Mouse (Mus musculus) thymus, postnatal 0 days (tissue): ENCODE measurements at regions not wholly inside any gene's neighbourhood (a gene's known extent, or its start where the extent isn't known, plus 50 kb on each side); places are given as distances from the start of the nearest gene placed in this dataset.

Experiments
- DNase-seq: peaks from one replicate; pipeline ENCODE4 v3.0.0-alpha.2; 2015; ENCODE audit warnings: low spot score

GRCm38 (mm10) chr16:5382228-5382884 lies 126.6 kb upstream of the Eef2kmt start:
- no peak for DNase-seq

GRCm38 (mm10) chr16:5380626-5381025 lies 124.8 kb upstream of the Eef2kmt start:
- DNase-seq, result no peak

DNA sequence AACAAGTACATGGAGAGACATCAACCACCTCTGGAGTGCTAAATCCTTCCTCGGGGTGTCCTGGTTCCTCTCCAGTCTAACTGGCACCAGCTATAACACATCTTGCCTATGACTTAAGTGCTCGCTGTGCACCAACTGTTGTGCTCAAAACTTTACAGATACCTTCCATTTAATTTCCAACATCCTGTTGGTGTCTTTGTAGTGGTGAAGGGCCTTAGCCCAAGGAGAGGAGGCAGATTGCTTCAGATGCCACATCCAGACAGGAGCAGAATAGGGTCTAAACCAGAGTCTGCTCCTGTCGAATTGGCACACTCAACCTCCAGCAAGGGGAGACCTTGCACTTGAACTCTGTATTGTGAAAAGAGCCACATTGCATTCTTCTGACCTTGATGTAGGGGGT lies 121.2 kb upstream of the Eef2kmt start:
- no peak for DNase-seq

GRCm38 (mm10) chr16:5374818-5375605 lies 119.2 kb upstream of the Eef2kmt start:
- no peak for DNase-seq

- no peak for DNase-seq
Measured at GRCm38 (mm10) chr16:5371175-5371893, 115.6 kb upstream of the Eef2kmt start.

GRCm38 (mm10) chr16:5370496-5370895 lies 114.7 kb upstream of the Eef2kmt start:
- peak; percentile 39 for DNase-seq

GRCm38 (mm10) chr16:5368897-5369558 lies 113.2 kb upstream of the Eef2kmt start:
- no peak for DNase-seq

DNA sequence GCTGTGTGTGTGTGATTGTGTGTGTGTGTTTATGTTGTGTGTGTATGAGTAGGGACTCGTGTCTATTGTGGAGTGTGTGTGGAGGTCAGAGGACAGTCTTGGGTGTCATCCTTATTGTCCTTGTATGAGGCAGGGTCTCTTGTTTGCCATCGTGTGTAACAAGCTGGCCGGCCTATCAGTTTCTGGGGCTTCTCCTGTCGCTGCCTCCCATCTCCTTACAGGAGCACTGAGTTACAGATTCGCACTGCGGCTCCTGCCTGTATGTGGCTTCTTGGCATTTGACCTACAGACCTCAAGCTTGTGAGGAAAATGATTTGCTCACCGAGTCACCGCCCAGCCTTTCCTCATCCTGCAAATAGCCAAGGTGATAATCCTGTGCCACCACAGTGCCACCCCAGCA lies 112.6 kb upstream of the Eef2kmt start:
- no peak for DNase-seq

DNA sequence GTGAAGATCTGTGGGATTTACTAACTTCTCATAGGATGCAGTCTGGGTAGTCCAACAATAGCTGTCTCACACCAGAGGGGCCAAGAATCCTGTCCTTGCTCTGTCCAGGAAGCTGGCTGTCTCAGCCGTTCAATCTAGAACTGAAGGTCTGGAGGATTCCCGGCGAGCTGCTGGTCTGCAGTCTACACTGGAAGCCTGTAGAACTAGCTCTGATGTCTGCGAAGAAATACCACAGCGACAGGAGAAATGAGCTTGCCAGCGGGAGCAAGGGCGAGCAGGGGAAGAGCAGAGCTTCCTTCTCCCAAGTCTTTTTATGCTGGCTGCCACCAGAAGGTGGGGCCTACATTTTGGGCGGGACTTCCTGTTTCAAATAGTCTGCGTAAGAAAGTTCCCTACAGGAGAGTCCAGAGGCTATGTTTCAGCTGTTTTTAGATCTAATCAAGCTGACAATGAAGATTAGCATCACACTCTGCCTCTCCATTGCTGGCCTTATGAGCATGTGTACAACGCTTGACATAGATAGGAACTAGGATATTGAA lies 111.9 kb upstream of the Eef2kmt start:
- no peak for DNase-seq

DNA sequence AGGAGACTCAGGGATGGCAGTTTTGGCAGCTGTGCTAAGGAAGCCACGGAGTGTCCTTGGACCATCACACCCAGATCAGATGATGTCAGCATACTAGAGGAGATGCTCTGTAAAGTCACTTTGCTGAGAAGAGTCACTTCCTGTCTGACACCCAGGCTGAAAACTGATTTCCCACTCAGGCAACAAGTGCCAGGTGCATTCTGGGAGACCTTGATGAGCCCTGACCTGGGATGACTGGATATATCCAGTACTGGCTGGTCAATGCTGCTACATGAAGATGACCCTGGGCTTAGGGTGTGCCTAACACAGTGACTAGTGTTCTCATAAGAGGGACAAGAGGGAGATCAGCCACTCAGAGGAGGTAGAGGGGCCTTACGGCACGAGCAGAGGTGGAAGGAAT lies 110.2 kb upstream of the Eef2kmt start:
- DNase-seq, result no peak

GRCm38 (mm10) chr16:5363007-5363570 lies 107.3 kb upstream of the Eef2kmt start:
- peak; percentile 24 for DNase-seq

DNA sequence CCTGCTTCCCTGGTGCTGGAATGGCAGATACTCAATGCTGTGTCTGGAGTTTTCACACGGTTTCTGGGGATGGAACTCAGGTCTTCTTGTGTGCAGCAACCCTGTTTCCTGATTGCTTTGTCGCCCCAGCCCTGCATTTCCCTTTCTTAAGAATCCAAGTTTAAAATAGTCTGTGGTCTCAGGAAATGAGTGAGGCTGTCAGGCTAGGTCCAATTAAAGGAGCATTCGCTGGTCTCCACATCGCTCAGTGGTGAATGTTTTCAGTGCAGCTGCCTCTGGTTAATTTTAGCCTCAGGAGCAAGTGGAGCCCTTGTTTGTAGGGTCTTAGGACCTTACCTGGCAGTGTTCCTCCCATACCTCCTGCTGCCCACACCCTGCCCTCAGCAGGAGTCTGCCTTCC lies 103.4 kb upstream of the Eef2kmt start:
- no peak for DNase-seq

DNA sequence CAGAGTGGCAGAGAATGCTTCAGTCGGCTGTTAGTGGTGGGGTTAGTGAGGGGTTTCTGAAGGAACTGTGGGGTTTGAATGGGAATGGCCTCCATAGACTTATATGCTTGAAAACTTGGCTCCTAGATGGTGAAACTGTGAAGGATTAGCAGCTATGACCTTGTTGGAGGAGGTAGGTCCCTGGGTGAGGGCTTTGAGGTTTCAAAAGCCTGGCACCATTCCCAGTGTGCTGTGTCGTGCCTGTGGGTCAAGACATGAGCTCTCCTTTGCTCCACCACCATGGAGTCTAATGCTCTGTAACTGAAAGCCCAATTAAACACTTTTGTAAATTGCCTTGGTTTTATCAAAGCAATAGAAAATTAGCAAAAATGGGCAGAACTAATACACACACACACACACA lies 98.1 kb upstream of the Eef2kmt start:
- no peak for DNase-seq

DNA sequence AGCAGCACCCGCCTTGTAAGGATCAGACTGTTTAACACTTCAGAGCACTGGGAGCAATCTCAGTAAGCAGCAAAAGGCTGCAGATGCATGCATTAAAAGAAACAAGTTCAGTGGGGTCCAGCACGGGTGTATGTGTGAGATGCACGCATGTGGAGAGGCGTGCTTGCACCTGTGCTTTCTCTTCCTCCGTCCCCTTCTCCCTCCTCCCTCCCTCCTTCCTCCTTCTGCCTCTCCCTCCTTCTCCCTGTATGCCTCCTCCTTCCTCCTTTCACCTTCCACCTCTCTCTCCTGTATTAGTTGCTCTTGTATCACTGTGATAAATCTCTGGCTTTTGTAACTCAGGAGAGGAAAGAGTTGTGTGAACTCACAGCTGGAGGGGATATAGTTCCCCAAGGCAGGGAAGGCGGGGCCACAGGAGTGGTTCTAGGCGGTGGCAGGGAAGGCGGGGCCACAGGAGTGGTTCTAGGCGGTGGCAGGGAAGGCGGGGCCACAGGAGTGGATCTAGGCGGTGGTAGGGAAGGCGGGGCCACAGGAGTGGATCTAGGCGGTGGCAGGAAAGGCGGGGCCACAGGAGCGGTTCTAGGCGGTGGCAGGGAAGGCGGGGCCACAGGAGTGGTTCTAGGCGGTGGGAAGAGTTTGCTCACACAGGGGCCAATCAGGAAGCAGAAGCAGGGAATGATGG lies 96.2 kb upstream of the Eef2kmt start:
- DNase-seq, result peak; percentile 84

DNA sequence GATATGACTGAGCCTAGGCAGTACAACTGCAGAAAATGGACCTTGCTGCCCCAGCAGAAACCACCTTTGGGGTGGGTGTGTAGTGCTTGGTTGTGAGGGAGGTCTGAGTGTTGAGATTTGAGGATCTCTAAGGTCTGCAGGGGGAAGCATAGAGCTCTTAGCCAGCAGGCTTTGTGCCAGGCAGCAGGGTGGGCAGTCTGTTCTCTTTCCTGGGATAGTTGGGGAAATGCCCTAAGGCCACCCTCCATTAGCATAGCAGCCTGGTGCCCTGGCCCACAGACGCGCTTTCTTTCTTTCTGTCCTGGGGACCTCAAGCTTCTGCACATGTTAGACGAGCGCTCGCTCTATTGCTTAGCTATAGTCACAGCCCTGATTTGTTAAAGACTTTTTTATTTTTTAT lies 91.4 kb upstream of the Eef2kmt start:
- no peak for DNase-seq

DNA sequence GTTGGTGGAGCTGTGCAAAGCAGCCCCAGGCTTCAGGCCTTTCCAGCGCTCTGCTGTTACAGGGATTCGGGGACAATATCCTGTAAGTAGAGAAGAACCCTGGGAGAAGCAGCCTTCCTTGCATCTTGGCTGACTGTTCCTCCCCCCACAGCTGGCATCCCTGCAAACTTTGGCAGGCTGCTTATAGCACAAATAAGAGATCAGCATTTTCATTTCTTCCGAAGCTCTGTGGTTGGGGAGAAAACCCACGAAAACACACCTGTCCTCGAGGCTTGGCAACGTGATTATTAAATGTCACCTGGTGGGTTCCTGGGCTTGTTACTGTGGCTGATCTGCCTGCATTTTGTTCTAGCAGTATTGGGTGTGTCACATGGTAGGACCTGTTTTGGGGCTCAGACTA lies 86.5 kb upstream of the Eef2kmt start:
- DNase-seq, result no peak

- no peak for DNase-seq
Measured at GRCm38 (mm10) chr16:5316271-5316670, 60.5 kb upstream of the Eef2kmt start.

DNA sequence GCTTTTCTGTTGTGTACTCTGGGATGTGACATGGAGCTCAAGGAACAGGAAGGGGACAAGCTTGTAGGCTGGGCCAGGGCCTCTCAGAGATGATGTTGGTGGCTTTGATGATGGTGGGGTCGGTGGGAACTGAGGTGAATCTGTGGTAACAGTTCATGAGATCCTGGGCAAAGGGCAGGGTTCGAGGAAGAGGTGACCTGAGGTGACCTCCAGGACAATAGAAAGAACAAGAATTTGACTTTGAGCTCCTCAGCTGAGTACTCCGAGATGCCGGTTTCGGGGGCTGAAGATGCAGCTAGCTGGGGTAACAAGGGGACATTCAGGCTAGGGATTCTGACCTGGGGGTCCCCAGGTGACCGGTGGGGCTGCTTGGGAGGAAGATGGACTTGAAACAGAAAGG lies 57.5 kb upstream of the Eef2kmt start:
- DNase-seq, result no peak

- DNase-seq, result no peak
Measured at GRCm38 (mm10) chr16:5311456-5311855, 55.7 kb upstream of the Eef2kmt start.

- no peak for DNase-seq
Measured at GRCm38 (mm10) chr16:5310736-5311135, 55.0 kb upstream of the Eef2kmt start.

GRCm38 (mm10) chr16:5307761-5308160 lies 52.0 kb upstream of the Eef2kmt start:
- DNase-seq, result no peak
